Mouse (Mus musculus) embryonic facial prominence, embryonic 14.5 days (tissue): ENCODE measurements at regions not wholly inside any gene's neighbourhood (a gene's known extent, or its start where the extent isn't known, plus 50 kb on each side); places are given as distances from the start of the nearest gene placed in this dataset.

Source experiments
- ATAC-seq: fragments of 200-750 bp; cut with Nextera tagmentation; 2 replicates; pipeline ENCODE4 v1.8.0; 2017; ENCODE audit warnings: low read depth, moderate number of reproducible peaks, moderate TSS enrichment
- DNase-seq: peaks from one replicate; pipeline ENCODE4 v3.0.0-alpha.2; 2015; ENCODE audit warnings: low spot score
- H3K27ac ChIP-seq: fragments of 300-500 bp; sonication (generic); replicated peaks from 2 replicates; pipeline ENCODE4 v1.5.1; 2014; ENCODE audit warnings: low read depth, mild to moderate bottlenecking, low read length, moderate library complexity
- H3K27me3 ChIP-seq: fragments of 300-500 bp; sonication (generic); replicated peaks from 2 replicates; pipeline ENCODE4 v1.6.1; 2014; ENCODE audit warnings: low read length; ENCODE audit not compliant: control insufficient read depth, insufficient read depth
- H3K36me3 ChIP-seq: fragments of 300-500 bp; sonication (generic); 2 replicates; pipeline ENCODE4 v1.6.1; 2014; ENCODE audit warnings: low read length, mixed read lengths; ENCODE audit not compliant: control insufficient read depth, insufficient read depth
- H3K4me1 ChIP-seq: fragments of 300-500 bp; sonication (generic); 2 replicates; pipeline ENCODE4 v1.6.1; 2014; ENCODE audit warnings: antibody characterized with exemption, low read length; ENCODE audit not compliant: control insufficient read depth, insufficient read depth
- H3K4me2 ChIP-seq: fragments of 300-500 bp; sonication (generic); 2 replicates; pipeline ENCODE4 v1.6.1; 2014; ENCODE audit warnings: low read depth, mild to moderate bottlenecking, low read length, moderate library complexity, mixed read lengths
- H3K4me3 ChIP-seq: fragments of 300-500 bp; sonication (generic); 2 replicates; pipeline ENCODE4 v1.5.1; 2014; ENCODE audit warnings: low read depth, mild to moderate bottlenecking, low read length
- H3K9ac ChIP-seq: fragments of 300-500 bp; sonication (generic); 2 replicates; pipeline ENCODE4 v1.6.1; 2014; ENCODE audit warnings: low read depth, mild to moderate bottlenecking, low read length, moderate library complexity, mixed read lengths
- H3K9me3 ChIP-seq: fragments of 300-500 bp; sonication (generic); 2 replicates; pipeline ENCODE4 v1.6.1; 2016; ENCODE audit warnings: low read length; ENCODE audit not compliant: control insufficient read depth
- WGBS: fragments of 180-500 bp; shearing (Covaris S2); extraction: QIAGEN DNeasy Blood & Tissue Kit; methylation state at CpG from one replicate; pipeline ENCODE4 v1.1.7; 2014; 5-methylcytosine and 5-hydroxymethylcytosine counted together

GRCm38 (mm10) chr4:154749160-154749559 is 81.5 kb upstream of the Actrt2 start:
- H3K27me3 ChIP-seq, result no peaks in the 10 kb centered on the region
- WGBS, result 39% methylated on average over 9 of the region's 9 CpGs
- H3K9ac ChIP-seq, result no peak overlapping the region
- no peaks in the 10 kb centered on the region for H3K9me3 ChIP-seq
- no peaks in the 10 kb centered on the region for H3K36me3 ChIP-seq
- no peak overlapping the region for H3K4me3 ChIP-seq
- DNase-seq, result no peak
- H3K4me2 ChIP-seq, result no peak overlapping the region
- H3K4me1 ChIP-seq, result peaks cover 8% of the 10 kb centered on the region
- ATAC-seq, result no peak
- H3K27ac ChIP-seq, result no peak overlapping the region

DNA sequence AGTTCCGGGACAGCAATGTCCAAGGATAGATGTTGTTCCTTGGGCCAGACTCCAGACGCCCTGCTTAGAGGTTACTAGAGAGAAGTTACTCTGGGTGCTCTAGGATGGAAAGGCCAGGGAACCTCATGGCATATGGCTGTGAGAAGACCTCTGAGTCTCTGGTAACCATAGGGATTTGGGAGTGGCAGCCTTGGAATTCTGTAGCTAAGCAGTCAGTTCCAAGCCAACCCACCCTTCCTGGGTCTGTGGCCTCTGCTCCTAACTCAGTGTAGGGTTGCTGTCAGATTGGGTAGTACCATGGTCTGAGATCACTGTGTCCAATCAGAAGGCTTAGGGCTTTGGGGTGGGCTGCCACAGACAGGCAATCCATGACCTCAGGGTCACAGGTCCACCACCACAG is 82.3 kb upstream of the Actrt2 start:
- peaks cover 8% of the 10 kb centered on the region for H3K4me1 ChIP-seq
- H3K27me3 ChIP-seq, result no peaks in the 10 kb centered on the region
- WGBS, result 90% methylated on average over 2 of the region's 2 CpGs

GRCm38 (mm10) chr4:154750440-154751107 is 82.9 kb upstream of the Actrt2 start:
- WGBS, result 23% methylated on average over 12 of the region's 14 CpGs
- peak overlapping the region; percentile 8; the same call in 1 of the 2 replicates for H3K9ac ChIP-seq
- no peak overlapping the region for H3K4me2 ChIP-seq
- H3K4me3 ChIP-seq, result no peak overlapping the region
- H3K9me3 ChIP-seq, result no peaks in the 10 kb centered on the region
- no peaks in the 10 kb centered on the region for H3K27me3 ChIP-seq
- no peak overlapping the region for H3K27ac ChIP-seq
- H3K4me1 ChIP-seq, result peaks cover 8% of the 10 kb centered on the region
- DNase-seq, result no peak
- ATAC-seq, result 0 out of 2 replicates have a peak, but pooled peaks have one; percentile 26
- H3K36me3 ChIP-seq, result no peaks in the 10 kb centered on the region

More for the DNA sequence above, 82.3 kb upstream of the Actrt2 start:
- H3K36me3 ChIP-seq, result no peaks in the 10 kb centered on the region
- H3K27ac ChIP-seq, result no peak overlapping the region
- H3K4me2 ChIP-seq, result no peak overlapping the region
- no peak overlapping the region for H3K4me3 ChIP-seq
- H3K9me3 ChIP-seq, result no peaks in the 10 kb centered on the region
- no peak for DNase-seq
- no peak for ATAC-seq
- H3K9ac ChIP-seq, result no peak overlapping the region

DNA sequence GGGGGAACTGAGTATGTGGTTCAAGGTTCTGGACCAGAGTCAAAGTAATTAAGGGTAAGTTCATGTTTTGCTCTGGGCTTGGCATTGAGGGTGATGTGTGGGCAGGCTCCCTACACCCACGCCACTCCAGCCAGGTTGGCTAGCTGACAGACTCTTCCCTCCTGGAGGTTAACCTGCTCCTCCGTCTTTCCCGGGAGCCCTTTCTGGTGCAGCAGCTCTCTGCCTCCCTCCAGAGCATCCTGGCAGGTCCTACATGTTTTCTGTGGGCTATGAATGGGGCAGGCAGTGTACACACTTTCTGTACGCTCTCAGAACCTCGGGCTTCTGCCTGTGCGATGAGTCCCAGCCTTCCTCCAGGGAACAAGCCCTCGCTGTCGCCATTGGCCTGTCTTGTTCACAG is 82.8 kb upstream of the Ttc34 start:
- DNase-seq, result no peak
- no peak overlapping the region for H3K27ac ChIP-seq
- no peak overlapping the region for H3K4me3 ChIP-seq
- ATAC-seq, result no peak
- H3K4me1 ChIP-seq, result no peaks in the 10 kb centered on the region
- 61% methylated on average over 8 of the region's 8 CpGs for WGBS
- no peaks in the 10 kb centered on the region for H3K27me3 ChIP-seq
- H3K9ac ChIP-seq, result no peak overlapping the region
- H3K36me3 ChIP-seq, result no peaks in the 10 kb centered on the region
- H3K9me3 ChIP-seq, result no peaks in the 10 kb centered on the region
- H3K4me2 ChIP-seq, result no peak overlapping the region

- Histone ChIP-seq H3K4me1 (no peaks in the 10 kb centered on the region), H3K9ac (no peak overlapping the region), H3K4me3 (no peak overlapping the region), H3K9me3 (no peaks in the 10 kb centered on the region), H3K27me3 (no peaks in the 10 kb centered on the region), H3K27ac (no peak overlapping the region), H3K36me3 (no peaks in the 10 kb centered on the region), H3K4me2 (no peak overlapping the region)
- 83% methylated on average over 10 of the region's 10 CpGs for WGBS
- DNase-seq (no peak), ATAC-seq (no peak)
Observed at GRCm38 (mm10) chr4:154756740-154757446, 80.4 kb upstream of the Ttc34 start.

DNA sequence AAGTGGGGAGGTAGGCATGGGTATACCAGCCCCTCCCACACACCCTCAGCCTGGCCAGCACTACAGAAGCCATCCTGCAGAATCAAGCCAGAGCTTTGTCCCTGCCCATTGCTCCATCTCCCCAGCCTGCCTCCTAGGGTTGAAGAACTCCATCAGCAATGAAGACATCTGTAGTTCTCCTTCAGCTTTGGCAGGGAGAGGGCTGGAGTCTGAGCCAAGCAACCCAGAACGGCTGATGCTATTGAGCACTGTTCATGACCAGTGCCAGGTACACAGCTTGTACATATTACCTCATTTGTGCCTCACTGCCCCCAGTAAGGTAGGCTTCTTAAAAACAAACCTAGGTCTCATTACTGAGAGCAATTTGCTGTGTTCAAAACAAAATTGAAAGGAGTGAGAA is 77.4 kb upstream of the Ttc34 start:
- no peak for ATAC-seq
- WGBS, result 54% methylated on average over 1 of the region's 1 CpGs
- no peak overlapping the region for H3K27ac ChIP-seq

GRCm38 (mm10) chr4:154764238-154764637 is 73.0 kb upstream of the Ttc34 start:
- H3K9me3 ChIP-seq, result no peaks in the 10 kb centered on the region
- no peaks in the 10 kb centered on the region for H3K27me3 ChIP-seq
- H3K4me2 ChIP-seq, result no peak overlapping the region
- 50% methylated on average over 6 of the region's 6 CpGs for WGBS
- H3K4me1 ChIP-seq, result no peaks in the 10 kb centered on the region
- peak; percentile 76 for ATAC-seq
- H3K4me3 ChIP-seq, result no peak overlapping the region
- H3K36me3 ChIP-seq, result no peaks in the 10 kb centered on the region
- H3K9ac ChIP-seq, result no peak overlapping the region
- no peak overlapping the region for H3K27ac ChIP-seq
- DNase-seq, result peak; percentile 65

More for the DNA sequence above, 77.4 kb upstream of the Ttc34 start:
- Histone ChIP-seq H3K36me3 (no peaks in the 10 kb centered on the region), H3K4me1 (no peaks in the 10 kb centered on the region), H3K4me2 (no peak overlapping the region), H3K9ac (no peak overlapping the region), H3K27me3 (no peaks in the 10 kb centered on the region), H3K4me3 (no peak overlapping the region), H3K9me3 (no peaks in the 10 kb centered on the region)
- DNase-seq, result no peak

DNA sequence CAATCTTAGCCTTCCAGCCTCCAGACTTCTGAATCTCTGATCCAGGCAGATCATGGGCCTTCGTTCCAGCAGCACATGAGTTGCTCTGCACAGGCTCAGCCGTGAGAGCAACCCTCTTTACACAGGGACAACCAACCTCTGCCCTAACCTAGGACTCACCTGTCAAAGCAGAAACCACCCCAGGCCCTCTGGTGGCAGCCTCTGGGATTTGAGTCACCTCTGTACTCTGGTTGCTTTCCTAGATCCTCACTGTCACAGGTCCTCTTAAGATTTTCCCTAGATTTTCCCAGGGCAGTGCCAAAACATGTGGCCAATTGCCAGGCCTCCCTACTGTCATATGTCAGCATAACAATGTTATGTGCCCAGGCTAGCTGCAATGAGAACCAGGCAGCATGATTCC is 71.1 kb upstream of the Ttc34 start:
- WGBS, result 70% methylated on average over 2 of the region's 2 CpGs
- H3K4me2 ChIP-seq, result no peak overlapping the region
- no peaks in the 10 kb centered on the region for H3K9me3 ChIP-seq
- H3K27me3 ChIP-seq, result no peaks in the 10 kb centered on the region
- H3K36me3 ChIP-seq, result no peaks in the 10 kb centered on the region
- no peak overlapping the region for H3K4me3 ChIP-seq
- H3K27ac ChIP-seq, result no peak overlapping the region
- ATAC-seq (no peak), DNase-seq (no peak)
- 0 out of 2 replicates have a peak, but pooled peaks cover under 1% of the 10 kb centered on the region for H3K4me1 ChIP-seq
- no peak overlapping the region for H3K9ac ChIP-seq
